Mouse (Mus musculus) lung, postnatal 4 days (tissue): ENCODE data around the gene Utrn.
A peak's percentile ranks its signal among the peaks of the same experiment; 100 is the strongest.

Experiments
- DNase-seq, 2 experiments: peaks; one replicate each; pipeline ENCODE4 v3.0.0; 2021

Utrn gene

GRCm38 (mm10) chr10:12792049-12792448 lies 77.1 kb downstream of the Utrn start:
- DNase-seq: no peak

GRCm38 (mm10) chr10:12790881-12791280 lies 78.3 kb downstream of the Utrn start:
- no peak for DNase-seq

- DNase-seq: no peak
Measured at GRCm38 (mm10) chr10:12788529-12788928, 80.6 kb downstream of the Utrn start.

- DNase-seq: no peak
Measured at GRCm38 (mm10) chr10:12787965-12788364, 81.2 kb downstream of the Utrn start.

- no peak for DNase-seq
Measured at GRCm38 (mm10) chr10:12785299-12785698, 83.9 kb downstream of the Utrn start.

- DNase-seq: no peak
Measured at GRCm38 (mm10) chr10:12781381-12781907, 87.7 kb downstream of the Utrn start.

- no peak for DNase-seq
Measured at GRCm38 (mm10) chr10:12773178-12773577, 96.0 kb downstream of the Utrn start.

GRCm38 (mm10) chr10:12771511-12771910 lies 97.7 kb downstream of the Utrn start:
- DNase-seq: no peak

- DNase-seq: no peak
Measured at GRCm38 (mm10) chr10:12762668-12763067, 106.5 kb downstream of the Utrn start.

GRCm38 (mm10) chr10:12758702-12758988 lies 110.5 kb downstream of the Utrn start:
- no peak for DNase-seq

- DNase-seq: peak in 1 of 2 experiments; percentile 57
Measured at GRCm38 (mm10) chr10:12757943-12758701, 111.0 kb downstream of the Utrn start.

- DNase-seq: no peak
Measured at GRCm38 (mm10) chr10:12756692-12757091, 112.5 kb downstream of the Utrn start.

GRCm38 (mm10) chr10:12754911-12755310 lies 114.3 kb downstream of the Utrn start:
- DNase-seq: no peak

- no peak for DNase-seq
Measured at GRCm38 (mm10) chr10:12754166-12754565, 115.0 kb downstream of the Utrn start.

GRCm38 (mm10) chr10:12743717-12744116 lies 125.4 kb downstream of the Utrn start:
- DNase-seq: no peak

GRCm38 (mm10) chr10:12739302-12739987 lies 129.7 kb downstream of the Utrn start:
- DNase-seq: peak in 1 of 2 experiments; percentile 38

- DNase-seq: no peak
Measured at GRCm38 (mm10) chr10:12737926-12738325, 131.2 kb downstream of the Utrn start.

GRCm38 (mm10) chr10:12736861-12737835 lies 132.0 kb downstream of the Utrn start:
- DNase-seq: peak; percentile 25 to 58

- DNase-seq: no peak
Measured at GRCm38 (mm10) chr10:12735695-12736094, 133.5 kb downstream of the Utrn start.

- DNase-seq: no peak
Measured at GRCm38 (mm10) chr10:12731459-12731858, 137.7 kb downstream of the Utrn start.

- no peak for DNase-seq
Measured at GRCm38 (mm10) chr10:12729635-12730034, 139.5 kb downstream of the Utrn start.

- DNase-seq: no peak
Measured at GRCm38 (mm10) chr10:12729033-12729432, 140.1 kb downstream of the Utrn start.

- no peak for DNase-seq
Measured at GRCm38 (mm10) chr10:12727881-12728280, 141.3 kb downstream of the Utrn start.
